Mouse (Mus musculus): ENCODE results near the gene Slxl1. TPM values are rescaled to one million over a fixed set of nuclear protein-coding genes. Genes with fewer than 3 reads are reported as not detected.
"Not testable (repeated sequence)": the region's sequence is repeated elsewhere in the genome, so short reads cannot be mapped to it uniquely, and the experiment has no call there.

Gene Slxl1
- polyA plus RNA-seq (2017; shearing (Covaris generic)), result not detected

- ATAC-seq, result not testable (repeated sequence)
Measured at GRCm38 (mm10) chrX:55226576-55226975, at the start of gene Slxl1. TSS of gene Slxl1 (plus strand) at chrX:55226876.
